Mouse (Mus musculus) cerebellum, postnatal 4 days (tissue): ENCODE measurements around the gene Ptpn21.
A peak's percentile ranks its signal among the peaks of the same experiment; 100 is the strongest.

Source experiments
- DNase-seq, 2 experiments: peaks; one replicate each; pipeline ENCODE4 v3.0.0; 2022; ENCODE audit warnings: low spot score in 2 of 2, mixed read lengths in 1 of 2

The Ptpn21 gene

GRCm38 (mm10) chr12:98662617-98663016, 74.6 kb downstream of the Ptpn21 start:
- DNase-seq: no peak

- DNase-seq: no peak
These were observed 80.3 kb downstream of the Ptpn21 start for GRCm38 (mm10) chr12:98656873-98657272.

GRCm38 (mm10) chr12:98644852-98645251, 92.4 kb downstream of the Ptpn21 start:
- no peak for DNase-seq

- DNase-seq: no peak
These were observed 108.8 kb downstream of the Ptpn21 start for GRCm38 (mm10) chr12:98628260-98628970.

GRCm38 (mm10) chr12:98627392-98628259, 109.6 kb downstream of the Ptpn21 start, which contains the start of gene Spata7:
Gene Spata7 (plus strand): TSS chr12:98628157.
- peak; percentile 60 to 86 for DNase-seq
